Mouse (Mus musculus): ENCODE measurements around the gene Prr5l.

DNA sequence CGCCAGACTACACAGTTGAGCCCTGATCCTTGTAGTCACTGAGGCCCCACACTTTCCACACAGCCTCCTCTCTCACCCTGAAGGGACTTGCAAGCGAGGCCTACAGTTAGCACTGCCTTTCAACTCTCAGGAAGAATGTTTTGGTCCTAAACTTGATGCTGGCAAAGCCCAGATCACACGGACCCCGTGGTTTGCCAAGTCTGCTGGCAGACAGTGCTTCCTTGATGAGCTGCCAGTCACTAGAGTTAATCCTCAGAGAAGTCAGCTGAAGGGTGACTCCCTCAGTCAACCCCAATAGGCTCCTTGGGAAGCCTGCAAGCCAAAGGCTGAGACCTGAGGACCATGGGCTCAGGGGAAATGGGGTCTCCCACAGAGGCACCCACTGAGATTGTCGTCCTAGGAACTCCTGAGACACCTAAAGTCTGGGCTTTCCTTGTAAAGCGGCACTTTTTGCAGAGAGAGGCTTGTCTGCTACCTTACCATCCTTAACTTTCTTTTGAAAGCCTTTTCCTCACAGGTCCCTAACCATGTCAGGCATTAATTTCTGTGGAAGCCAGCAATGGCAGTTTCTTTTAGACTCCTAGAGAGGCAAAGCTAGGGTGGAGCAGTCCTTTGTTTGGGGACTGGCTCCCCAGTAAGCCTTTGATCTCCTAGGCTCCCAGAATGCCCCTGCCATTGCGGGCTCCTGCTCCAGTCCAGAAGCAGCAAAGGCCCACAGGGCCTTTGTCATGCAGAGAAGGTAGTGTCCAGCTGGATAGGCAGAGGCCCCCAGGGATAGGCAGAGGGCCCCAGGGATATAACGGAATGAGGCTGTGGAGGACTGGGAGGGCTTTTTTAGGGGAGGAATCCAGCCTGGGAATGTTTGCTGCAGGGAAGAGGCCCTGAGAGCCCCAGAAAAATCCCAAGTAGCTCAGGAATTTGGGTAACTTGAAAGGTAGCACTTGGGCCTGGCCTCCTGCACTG, 160.2 kb downstream of the Prr5l start:
- TF ChIP-seq GATA1 (IDR thresholded peaks at IDR 0.05; ENCODE audit: low read length) (no peak), TAL1 (IDR thresholded peaks at IDR 0.05; ENCODE audit: low read length) (no peak)
